Mouse (Mus musculus) cerebellum, adult 8-10 months (tissue): ENCODE data around the gene Ackr3.

Source experiments
- DNase-seq: peaks from one replicate; pipeline ENCODE4 v3.0.0; 2022

Gene Ackr3

DNA sequence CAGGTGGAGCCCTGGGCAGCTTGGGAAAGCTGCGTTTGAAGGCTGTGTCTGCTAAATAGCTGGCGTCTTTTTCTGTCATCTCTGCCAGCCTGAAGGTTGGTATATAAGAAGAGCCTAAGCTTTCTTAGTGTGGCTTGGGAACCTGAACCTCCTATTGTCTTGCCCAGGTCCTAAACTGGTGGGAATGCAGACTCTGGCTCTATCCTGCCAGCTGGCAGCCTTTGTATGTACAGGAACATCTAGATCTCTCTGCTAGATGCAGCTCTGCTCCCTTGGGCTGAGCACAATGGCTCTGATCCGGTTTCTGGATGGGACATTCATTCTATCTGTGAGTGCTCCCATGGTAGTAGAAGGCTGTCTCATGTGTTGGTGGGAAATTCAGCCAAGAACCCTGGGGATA is 2.9 kb downstream of the Ackr3 start:
- DNase-seq = no peak

DNA sequence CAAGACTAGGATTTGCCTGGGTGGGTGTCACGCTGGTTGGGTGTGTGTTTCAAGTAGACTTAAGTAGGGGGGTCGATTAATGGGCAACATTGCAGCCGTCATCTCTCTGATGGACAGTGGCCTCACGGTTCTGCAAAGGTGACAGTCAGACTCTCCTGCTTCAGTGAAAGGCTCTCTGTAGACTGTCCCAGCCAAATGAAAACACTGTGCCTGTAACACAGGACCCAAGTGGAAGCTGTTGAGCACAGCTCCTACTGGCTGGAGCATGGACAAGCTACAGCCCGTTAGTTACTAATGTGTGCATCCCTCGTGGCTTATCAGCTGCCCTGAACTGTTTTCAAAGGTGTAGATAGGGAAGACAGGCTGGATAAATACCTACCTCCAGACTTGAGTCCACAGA is 3.5 kb downstream of the Ackr3 start:
- DNase-seq = no peak

GRCm38 (mm10) chr1:90207739-90208502 is 4.1 kb downstream of the Ackr3 start:
- DNase-seq = no peak

GRCm38 (mm10) chr1:90208503-90208860 is 4.7 kb downstream of the Ackr3 start:
- no peak for DNase-seq

DNA sequence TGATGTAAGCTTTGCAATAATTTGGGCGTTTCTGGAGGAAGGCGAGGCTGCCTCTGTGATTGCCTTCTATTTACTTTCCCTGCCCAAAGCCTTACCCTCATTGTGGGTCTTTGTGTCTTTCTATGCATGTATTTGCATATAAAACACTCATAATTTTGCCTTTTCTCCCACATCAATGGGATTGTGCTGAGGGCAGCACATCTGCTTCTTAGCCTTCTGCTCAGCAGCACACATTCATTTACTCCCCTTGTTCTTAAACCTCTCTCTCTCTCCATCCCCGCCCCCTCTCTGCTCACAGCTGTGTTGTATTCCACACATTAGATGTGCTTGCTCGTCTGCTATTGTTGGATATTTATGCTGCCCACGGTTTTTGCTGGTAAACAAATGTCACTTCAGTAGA is 5.3 kb downstream of the Ackr3 start:
- no peak for DNase-seq

DNA sequence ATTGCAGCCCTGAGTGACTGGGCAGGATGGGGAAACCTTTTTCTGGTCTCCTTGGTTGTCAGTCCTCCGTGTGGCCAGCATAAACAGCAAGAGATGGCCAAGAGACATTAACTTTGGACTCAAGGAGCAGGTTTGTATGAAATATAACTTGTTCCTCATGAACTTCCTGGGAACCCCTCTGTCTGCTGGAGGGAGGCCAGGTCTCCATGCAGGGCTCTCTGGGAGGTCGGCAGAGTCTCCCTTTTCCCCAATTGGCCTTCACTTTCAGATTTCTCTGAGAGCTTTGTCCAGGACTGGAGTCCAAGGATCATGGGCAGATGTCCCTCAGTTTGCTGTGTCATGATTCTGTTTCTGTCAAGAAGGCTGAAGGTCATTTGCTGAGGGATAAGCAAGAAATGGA is 6.0 kb downstream of the Ackr3 start:
- DNase-seq = no peak

DNA sequence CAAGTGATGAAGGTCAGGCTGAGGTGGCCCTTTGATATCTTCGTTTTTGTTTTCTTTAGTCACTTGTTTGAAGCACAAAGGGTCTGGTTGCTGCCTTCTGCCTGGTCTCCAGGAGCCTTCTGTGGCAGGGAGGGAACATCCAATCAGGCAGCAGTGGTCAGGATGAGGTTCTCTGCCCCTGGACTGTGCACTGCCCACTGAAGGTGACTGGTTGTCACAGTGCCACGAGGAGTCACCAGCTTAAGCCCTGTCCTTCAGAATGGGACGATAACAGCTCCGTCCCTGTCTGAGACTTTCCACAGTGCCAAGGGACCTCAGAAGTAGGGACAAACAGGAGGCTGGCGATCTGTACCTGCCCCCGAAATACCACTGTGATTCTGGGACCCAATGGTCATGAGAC is 6.6 kb downstream of the Ackr3 start:
- no peak for DNase-seq

- DNase-seq = no peak
These were observed 7.0 kb downstream of the Ackr3 start for GRCm38 (mm10) chr1:90210761-90211160.

DNA sequence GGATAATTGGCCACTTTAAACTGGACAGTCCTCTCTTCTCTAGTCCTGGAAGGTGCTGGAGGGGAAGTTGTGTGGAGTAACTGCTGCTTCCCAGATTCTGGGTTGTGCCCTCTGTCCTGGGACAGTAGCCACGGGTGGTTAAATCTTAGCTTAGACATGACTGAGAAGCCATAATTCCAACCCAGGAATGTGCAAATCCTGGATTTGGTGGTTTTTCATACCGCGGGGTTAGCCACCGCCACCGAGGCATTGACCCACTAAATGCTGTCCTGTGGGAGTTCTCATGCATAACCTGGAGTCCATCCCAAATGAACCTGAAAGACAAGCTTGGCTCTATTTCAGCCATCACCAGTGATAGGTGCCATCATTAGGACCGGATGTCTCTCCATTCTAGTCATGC is 8.6 kb downstream of the Ackr3 start:
- DNase-seq = no peak

GRCm38 (mm10) chr1:90212901-90213300 is 9.1 kb downstream of the Ackr3 start:
- DNase-seq = no peak

DNA sequence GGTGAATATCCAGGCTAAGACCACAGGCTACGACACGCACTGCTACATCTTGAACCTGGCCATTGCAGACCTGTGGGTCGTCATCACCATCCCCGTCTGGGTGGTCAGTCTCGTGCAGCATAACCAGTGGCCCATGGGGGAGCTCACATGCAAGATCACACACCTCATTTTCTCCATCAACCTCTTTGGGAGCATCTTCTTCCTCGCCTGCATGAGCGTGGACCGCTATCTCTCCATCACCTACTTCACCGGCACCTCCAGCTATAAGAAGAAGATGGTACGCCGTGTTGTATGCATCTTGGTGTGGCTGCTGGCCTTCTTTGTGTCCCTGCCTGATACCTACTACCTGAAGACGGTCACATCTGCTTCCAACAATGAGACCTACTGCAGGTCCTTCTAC is 10.2 kb downstream of the Ackr3 start:
- DNase-seq = no peak

DNA sequence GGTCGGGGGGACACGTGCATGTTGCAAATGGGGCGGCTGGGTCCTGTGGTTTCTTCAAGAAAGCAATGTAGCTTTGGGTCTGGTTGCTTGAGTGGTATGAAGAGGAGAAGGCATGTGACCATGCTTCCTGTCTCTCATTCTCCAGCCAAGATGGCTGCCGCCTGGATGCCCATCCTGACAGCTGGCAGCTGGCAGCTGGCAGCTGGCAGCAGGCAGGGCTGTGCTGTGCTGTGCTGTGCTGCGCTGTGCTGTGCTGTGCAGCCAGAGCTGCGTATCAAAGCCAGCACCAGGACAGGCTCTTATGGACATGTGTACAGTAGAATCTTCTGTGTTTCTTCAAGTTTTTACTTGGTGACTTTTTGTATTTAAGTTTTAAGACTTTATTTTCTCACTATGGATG is 11.1 kb downstream of the Ackr3 start:
- DNase-seq = no peak

DNA sequence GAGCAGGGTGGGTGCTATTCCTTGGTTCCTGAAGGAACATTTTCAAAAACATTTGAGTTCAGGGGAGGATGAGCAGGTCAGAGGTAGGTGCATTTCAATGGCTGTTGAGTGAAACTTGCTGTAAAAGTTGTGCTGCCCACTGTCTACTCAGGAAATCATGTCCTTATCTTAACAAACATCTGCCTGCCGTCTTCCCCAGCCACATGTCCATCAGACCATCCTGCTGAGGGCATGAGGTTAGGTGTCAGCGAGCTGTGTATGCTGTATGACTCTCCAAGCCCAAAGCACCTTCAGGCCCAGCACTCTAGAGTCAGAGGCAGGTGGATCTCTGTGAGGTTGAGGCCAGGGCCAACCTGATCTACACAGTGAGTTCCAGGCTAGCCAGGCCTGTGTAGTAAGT is 12.1 kb downstream of the Ackr3 start:
- no peak for DNase-seq

DNA sequence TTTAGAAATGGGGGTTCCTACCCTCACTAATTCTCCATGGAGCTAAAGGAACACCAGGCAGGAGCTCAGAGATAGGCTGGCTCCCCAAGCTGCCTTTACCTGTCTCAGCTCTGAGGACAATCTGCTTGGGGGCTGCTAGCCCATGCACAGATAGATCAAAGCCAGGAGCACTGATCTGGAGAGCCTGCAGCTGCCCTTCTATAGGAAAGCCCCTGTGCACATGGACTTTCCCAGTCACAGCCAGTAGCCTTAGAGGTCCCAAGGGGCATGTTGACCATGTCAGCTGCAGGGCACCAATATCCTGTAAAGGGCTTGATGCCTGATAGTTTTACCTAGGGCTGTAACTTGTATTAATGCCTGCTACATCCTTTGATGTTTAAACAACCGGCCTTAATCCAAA is 12.6 kb downstream of the Ackr3 start:
- DNase-seq = no peak

DNA sequence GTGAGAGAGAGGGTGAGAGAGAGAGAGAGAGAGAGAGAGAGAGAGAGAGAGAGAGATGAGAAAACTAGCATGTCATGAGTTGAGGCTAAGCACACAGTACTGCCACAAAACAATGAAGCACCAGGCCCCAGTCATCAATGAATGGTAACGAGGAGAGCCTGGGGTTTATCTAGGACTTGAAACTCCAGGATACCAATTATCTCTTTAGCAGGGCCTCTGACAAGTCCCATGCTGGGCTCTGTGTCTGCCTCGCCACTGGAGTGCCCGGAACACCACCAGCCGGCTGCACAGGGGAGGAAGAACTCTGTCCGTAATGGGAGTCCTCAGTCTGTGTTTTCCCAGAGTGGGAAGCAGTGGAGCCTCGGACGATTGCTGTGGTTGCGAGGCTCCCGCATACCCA is 16.5 kb downstream of the Ackr3 start:
- no peak for DNase-seq

GRCm38 (mm10) chr1:90220844-90221243 is 17.1 kb downstream of the Ackr3 start:
- DNase-seq = no peak

GRCm38 (mm10) chr1:90221811-90222361 is 18.1 kb downstream of the Ackr3 start:
- no peak for DNase-seq

DNA sequence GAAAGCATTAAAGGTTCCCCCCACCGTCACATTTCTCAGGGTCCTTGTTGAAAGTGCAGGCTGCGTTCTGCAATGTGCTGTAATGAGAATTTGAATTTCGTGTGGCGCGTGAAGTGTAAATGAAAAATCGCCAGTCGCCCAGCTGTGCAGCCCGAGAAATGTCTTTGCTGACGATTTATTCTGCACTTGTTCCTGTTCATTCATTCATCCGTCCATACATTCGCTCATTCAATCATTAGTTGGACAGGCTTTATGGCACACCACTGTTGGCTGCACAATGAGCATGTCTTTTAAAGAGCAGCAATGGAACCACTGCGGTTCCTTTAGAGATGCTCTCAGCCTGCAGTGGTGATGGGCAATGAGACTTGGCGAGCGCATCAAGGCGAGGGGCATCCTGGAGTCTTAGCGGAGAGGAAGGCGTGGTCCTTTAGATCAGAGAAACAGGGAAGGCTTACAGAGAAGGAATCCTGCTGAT is 18.7 kb downstream of the Ackr3 start:
- DNase-seq = no peak

DNA sequence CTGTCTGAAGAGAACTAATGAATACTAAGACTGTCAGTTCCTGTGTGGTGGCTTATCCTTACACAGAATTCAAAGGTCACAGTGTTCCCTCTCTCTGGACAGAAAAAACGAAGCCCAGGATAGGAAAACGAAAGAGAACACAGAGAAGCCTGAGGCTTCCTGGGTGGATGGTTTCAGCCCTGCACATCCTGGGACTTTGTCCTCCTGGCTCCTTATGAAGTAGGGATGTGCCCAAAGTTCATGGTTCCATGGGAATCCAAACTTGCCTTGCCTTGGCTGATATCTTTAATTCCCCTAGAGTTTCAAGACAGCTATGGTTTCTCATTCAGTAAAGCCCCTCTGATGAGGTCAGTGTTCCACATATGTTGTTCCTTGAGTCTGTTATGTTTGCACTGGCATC is 19.2 kb downstream of the Ackr3 start:
- DNase-seq = no peak

DNA sequence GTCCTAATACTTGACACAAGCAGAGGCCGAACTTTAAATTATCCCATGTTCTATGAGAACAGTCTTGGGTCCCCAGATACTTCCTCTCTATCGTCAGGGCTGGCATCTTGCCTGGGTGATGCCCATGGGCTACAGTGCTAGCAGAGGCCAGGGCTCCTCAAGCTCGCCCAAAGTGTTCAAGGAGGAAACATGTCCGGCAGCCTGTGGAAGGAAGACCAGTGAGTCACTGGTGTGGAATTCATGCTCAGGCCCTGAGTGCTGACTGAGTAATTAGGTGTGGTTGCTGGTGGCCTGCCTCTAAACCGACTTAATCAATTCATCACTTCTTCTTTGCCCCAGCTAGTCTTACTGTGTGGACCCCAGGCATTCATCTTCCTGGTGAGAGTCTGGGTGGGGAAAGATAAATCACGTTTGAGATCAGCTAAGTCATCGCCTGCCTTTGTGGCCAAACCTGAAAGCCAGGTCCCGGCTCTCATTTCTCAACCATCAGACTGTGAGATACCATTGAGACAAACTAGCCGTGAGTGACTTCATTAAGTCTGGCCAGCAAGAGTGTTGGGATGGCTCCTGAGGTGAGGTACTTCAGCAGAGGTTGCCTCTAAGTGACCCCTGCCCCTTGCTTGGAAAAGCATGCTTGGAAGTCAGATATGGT is 21.9 kb downstream of the Ackr3 start:
- no peak for DNase-seq

GRCm38 (mm10) chr1:90227684-90228322 is 24.0 kb downstream of the Ackr3 start:
- DNase-seq = no peak

DNA sequence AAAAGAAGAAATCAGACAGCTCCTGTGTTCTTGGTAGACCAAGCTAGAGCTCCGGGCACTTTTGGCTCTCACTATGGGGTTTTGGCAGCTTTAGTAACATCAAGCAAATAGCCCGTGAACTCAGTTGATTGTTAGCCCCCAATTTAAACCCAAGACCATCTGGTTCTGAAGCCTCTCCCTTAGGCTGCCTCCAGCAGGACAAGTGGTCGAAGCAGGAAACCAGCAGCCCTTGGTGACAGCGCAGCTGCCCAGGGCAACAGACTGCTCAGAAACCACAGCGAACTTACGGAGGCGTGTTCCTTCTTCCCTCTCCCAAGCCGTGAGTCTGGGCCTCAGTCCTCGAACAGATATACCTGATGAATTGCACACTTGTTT is 24.5 kb downstream of the Ackr3 start:
- no peak for DNase-seq

DNA sequence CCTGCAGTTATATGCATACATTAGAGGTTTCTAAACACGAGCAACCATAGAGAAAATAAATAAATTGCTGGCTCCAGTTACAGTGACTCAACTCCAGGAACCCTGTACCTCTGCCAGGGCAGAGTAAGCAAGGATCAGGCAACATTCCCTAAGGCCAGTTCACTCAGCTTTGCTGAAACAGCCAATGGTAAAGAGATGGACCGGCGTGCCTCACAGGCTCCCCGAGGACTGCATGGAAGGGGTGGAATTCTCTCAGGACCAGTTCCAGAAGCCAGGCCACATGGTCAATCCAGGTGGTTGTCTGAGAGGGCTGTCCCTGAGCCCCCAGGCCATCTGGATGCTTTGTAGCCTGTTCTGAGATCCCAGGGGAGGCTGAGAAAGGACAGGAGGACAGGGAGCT is 26.8 kb downstream of the Ackr3 start:
- no peak for DNase-seq
